Mouse (Mus musculus) bone marrow, adult 2 months (tissue): ENCODE results near the gene Kdm4b. TPM values are rescaled to one million over a fixed set of nuclear protein-coding genes. Genes with fewer than 3 reads are reported as not detected.

Source experiments
- H3K27ac ChIP-seq: fragments of 200-500 bp; 2 replicates; pipeline ENCODE4 v1.5.1; 2012; ENCODE audit warnings: low read depth, mild to moderate bottlenecking, control low read depth, inconsistent platforms, low read length; ENCODE audit not compliant: control insufficient read depth, poor library complexity, insufficient read depth
- H3K4me1 ChIP-seq: fragments of 200-500 bp; 2 replicates; pipeline ENCODE4 v1.6.1; 2011; ENCODE audit warnings: low read length; ENCODE audit not compliant: control insufficient read depth, insufficient read depth
- H3K4me3 ChIP-seq: fragments of 200-500 bp; replicated peaks from 2 replicates; pipeline ENCODE3; 2011; ENCODE audit warnings: mild to moderate bottlenecking, low read depth, low read length, control low read depth; ENCODE audit not compliant: control insufficient read depth
- CTCF ChIP-seq: fragments of 200-500 bp; IDR thresholded peaks from 2 replicates; pipeline ENCODE4 v1.5.1; 2011; ENCODE audit warnings: low read length, control low read depth; ENCODE audit not compliant: control insufficient read depth, insufficient read depth
- POLR2A ChIP-seq: fragments of 200-500 bp; IDR thresholded peaks from 2 replicates; pipeline ENCODE4 v1.6.1; 2011; ENCODE audit warnings: low read depth, mild to moderate bottlenecking, control low read depth, low read length, borderline replicate concordance; ENCODE audit not compliant: control insufficient read depth
- WGBS: fragments of 180-500 bp; shearing (Covaris S2); methylation state at CpG from one replicate; pipeline ENCODE4 v1.1.7; 2018; 5-methylcytosine and 5-hydroxymethylcytosine counted together
- polyA plus RNA-seq: library from polyadenylated mRNA; stranded (reverse); fragments of >200 nt; gene quantifications from 2 replicates; pipeline ENCODE4 v1.2.4, GENCODE M21; 2011; ENCODE audit warnings: low replicate concordance; ENCODE audit not compliant: missing spikeins, insufficient read depth, insufficient read length

Gene Kdm4b
- polyA plus RNA-seq, 1 experiment, result 74.9 TPM

- no peak for TF ChIP-seq POLR2A
- no peak for TF ChIP-seq CTCF
- Histone ChIP-seq H3K4me3 (no peak overlapping the region), H3K4me1 (peaks cover 3% of the 10 kb centered on the region), H3K27ac (no peak overlapping the region)
- WGBS, result 87% methylated on average over 11 of the region's 11 CpGs
Observed at GRCm38 (mm10) chr17:56285995-56286394, 39.9 kb upstream of the Kdm4b start.

GRCm38 (mm10) chr17:56287830-56288229, 38.0 kb upstream of the Kdm4b start:
- TF ChIP-seq CTCF (no peak), POLR2A (no peak)
- peaks cover 7% of the 10 kb centered on the region for H3K4me1 ChIP-seq
- H3K4me3 ChIP-seq, result no peak overlapping the region
- WGBS, result 46% methylated on average over 3 of the region's 3 CpGs
- 0 out of 2 replicates have a peak overlapping the region, but pooled peaks have one; percentile 36 for H3K27ac ChIP-seq

DNA sequence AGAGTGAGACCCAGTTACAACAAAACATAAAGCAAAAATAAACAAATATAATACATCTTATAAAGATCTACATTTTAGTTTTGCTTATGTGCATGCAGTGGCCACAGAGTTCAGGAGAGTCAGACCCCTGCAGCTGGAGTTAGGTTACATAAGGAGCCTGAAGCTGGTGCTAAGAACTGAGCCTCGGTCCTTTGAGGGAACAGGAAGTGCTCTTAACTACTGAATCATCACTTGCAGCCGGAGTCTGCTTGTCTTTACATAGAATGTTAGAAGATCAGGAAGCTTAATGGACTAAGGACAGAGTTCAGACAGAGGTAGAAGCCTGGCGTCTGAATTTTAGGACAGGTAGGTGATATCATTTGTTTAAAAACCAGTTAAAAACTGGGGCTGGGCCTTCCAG, 37.0 kb upstream of the Kdm4b start:
- Histone ChIP-seq H3K4me3 (peak overlapping the region; percentile 21), H3K4me1 (peaks cover 9% of the 10 kb centered on the region), H3K27ac (peak overlapping the region; percentile 88; the same call in 1 of the 2 replicates)
- no peak for TF ChIP-seq POLR2A
- TF ChIP-seq CTCF, result no peak
- WGBS, result 29% methylated on average over 3 of the region's 3 CpGs

GRCm38 (mm10) chr17:56289371-56290331, 36.2 kb upstream of the Kdm4b start:
- WGBS, result 10% methylated on average over 23 of the region's 23 CpGs
- Histone ChIP-seq H3K4me3 (peak overlapping the region; percentile 73), H3K27ac (peak overlapping the region; percentile 88), H3K4me1 (peaks cover 9% of the 10 kb centered on the region)
- TF ChIP-seq POLR2A, result no peak
- TF ChIP-seq CTCF, result no peak

GRCm38 (mm10) chr17:56290388-56291170, 35.3 kb upstream of the Kdm4b start:
- H3K27ac ChIP-seq, result peak overlapping the region; percentile 88
- no peak for TF ChIP-seq CTCF
- peak; percentile 44; the same call in 1 of the 2 replicates for TF ChIP-seq POLR2A
- H3K4me1 ChIP-seq, result peaks cover 9% of the 10 kb centered on the region
- 5% methylated on average over 17 of the region's 17 CpGs for WGBS
- H3K4me3 ChIP-seq, result peak overlapping the region; percentile 73

- TF ChIP-seq POLR2A (peak; percentile 52; the same call in 1 of the 2 replicates), CTCF (peak; percentile 91)
- peaks cover 9% of the 10 kb centered on the region for H3K4me1 ChIP-seq
- 2% methylated on average over 16 of the region's 16 CpGs for WGBS
Observed at GRCm38 (mm10) chr17:56291171-56291511, 34.7 kb upstream of the Kdm4b start.

GRCm38 (mm10) chr17:56291826-56292475, 33.9 kb upstream of the Kdm4b start:
- WGBS, result 78% methylated on average over 7 of the region's 7 CpGs
- TF ChIP-seq POLR2A, result no peak
- no peak for TF ChIP-seq CTCF
- Histone ChIP-seq H3K27ac (peak overlapping the region; percentile 45; the same call in 1 of the 2 replicates), H3K4me3 (no peak overlapping the region), H3K4me1 (peaks cover 9% of the 10 kb centered on the region)

More at GRCm38 (mm10) chr17:56291171-56291511, 34.7 kb upstream of the Kdm4b start:
- Histone ChIP-seq H3K27ac (peak overlapping the region; percentile 88), H3K4me3 (peak overlapping the region; percentile 73)
